Mouse (Mus musculus) spleen, postnatal 36 days (tissue): ENCODE results near the gene Erbb4.
"Not testable (repeated sequence)": the region's sequence is repeated elsewhere in the genome, so short reads cannot be mapped to it uniquely, and the experiment has no call there.

Source experiments
- DNase-seq, 2 experiments: peaks; one replicate each; pipeline ENCODE4 v3.0.0; 2022; ENCODE audit warnings: low spot score in 2 of 2, mixed read lengths in 1 of 2

Erbb4 gene

GRCm38 (mm10) chr1:68860341-68860740 is 247.5 kb downstream of the Erbb4 start:
- no peak for DNase-seq

GRCm38 (mm10) chr1:68859480-68859879 is 248.4 kb downstream of the Erbb4 start:
- no peak for DNase-seq

GRCm38 (mm10) chr1:68839352-68839751 is 268.5 kb downstream of the Erbb4 start:
- no peak for DNase-seq

GRCm38 (mm10) chr1:68834686-68835085 is 273.2 kb downstream of the Erbb4 start:
- DNase-seq, result no peak

GRCm38 (mm10) chr1:68832101-68832500 is 275.8 kb downstream of the Erbb4 start:
- DNase-seq, result no peak

- DNase-seq, result no peak
Observed at GRCm38 (mm10) chr1:68831575-68831974, 276.3 kb downstream of the Erbb4 start.

- no peak for DNase-seq
Observed at GRCm38 (mm10) chr1:68830501-68831239, 277.2 kb downstream of the Erbb4 start.

- no peak for DNase-seq
Observed at GRCm38 (mm10) chr1:68823116-68823644, 284.7 kb downstream of the Erbb4 start.

GRCm38 (mm10) chr1:68806711-68807110 is 301.1 kb downstream of the Erbb4 start:
- DNase-seq, result no peak

GRCm38 (mm10) chr1:68787409-68788015 is 320.3 kb downstream of the Erbb4 start:
- DNase-seq, result no peak

- no peak for DNase-seq
Observed at GRCm38 (mm10) chr1:68780653-68781052, 327.2 kb downstream of the Erbb4 start.

- no peak for DNase-seq
Observed at GRCm38 (mm10) chr1:68780032-68780431, 327.8 kb downstream of the Erbb4 start.

- DNase-seq, result not testable (repeated sequence)
Observed at GRCm38 (mm10) chr1:68766095-68766494, 341.8 kb downstream of the Erbb4 start.

GRCm38 (mm10) chr1:68762456-68762855 is 345.4 kb downstream of the Erbb4 start:
- DNase-seq, result no peak

GRCm38 (mm10) chr1:68748976-68749375 is 358.9 kb downstream of the Erbb4 start:
- DNase-seq, result no peak

GRCm38 (mm10) chr1:68681478-68681877 is 426.4 kb downstream of the Erbb4 start:
- DNase-seq, result no peak

GRCm38 (mm10) chr1:68674667-68675066 is 433.2 kb downstream of the Erbb4 start:
- DNase-seq, result no peak

GRCm38 (mm10) chr1:68666831-68667601 is 440.8 kb downstream of the Erbb4 start:
- DNase-seq, result no peak

GRCm38 (mm10) chr1:68590475-68590874 is 517.4 kb downstream of the Erbb4 start:
- DNase-seq, result no peak

GRCm38 (mm10) chr1:68573851-68574540 is 533.9 kb downstream of the Erbb4 start:
- no peak for DNase-seq

- DNase-seq, result no peak
Observed at GRCm38 (mm10) chr1:68570924-68571323, 536.9 kb downstream of the Erbb4 start.

- DNase-seq, result no peak
Observed at GRCm38 (mm10) chr1:68542942-68543341, 564.9 kb downstream of the Erbb4 start.
